Mouse (Mus musculus) C2C12 (cell line): ENCODE results near the gene Usp6nl.

Experiments
- CTCF ChIP-seq: IDR thresholded peaks from one replicate; pipeline ENCODE4 v1.5.1; 2011; ENCODE audit not compliant: control insufficient read depth, insufficient read depth, insufficient read length
- MAX ChIP-seq: IDR thresholded peaks from one replicate; pipeline ENCODE4 v1.6.1; 2011; ENCODE audit warnings: mild to moderate bottlenecking, control low read depth
- MYOD1 ChIP-seq: IDR thresholded peaks from one replicate; pipeline ENCODE4 v1.6.1; 2011; ENCODE audit warnings: low read depth; ENCODE audit not compliant: control insufficient read depth, insufficient read length
- MYOG ChIP-seq: IDR thresholded peaks from one replicate; pipeline ENCODE4 v1.6.1; 2011; ENCODE audit not compliant: control insufficient read depth, insufficient read length; ENCODE audit errors: extremely low read depth

DNA sequence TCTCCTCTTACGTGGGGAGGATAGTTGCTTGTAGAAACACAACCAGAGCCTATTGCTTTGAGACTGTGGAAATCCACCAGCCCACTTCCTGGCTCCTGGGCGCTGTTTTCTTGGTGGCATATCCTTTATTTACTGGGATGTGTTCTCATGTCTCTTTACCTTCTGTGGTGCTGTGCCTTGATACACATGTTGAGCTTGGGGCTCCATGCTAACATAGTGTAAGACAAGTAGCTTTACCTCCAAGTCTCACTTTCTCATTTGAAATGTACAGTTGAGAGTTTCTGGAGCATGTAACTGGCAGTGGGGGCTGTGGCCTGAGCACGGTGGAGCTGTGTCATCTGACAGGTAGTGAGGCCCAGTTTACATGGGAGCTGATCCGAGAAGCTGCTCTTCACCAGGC, 54.5 kb downstream of the Usp6nl start:
- no peak for TF ChIP-seq CTCF
- TF ChIP-seq MAX, result no peak
- TF ChIP-seq MYOG, result no peak
- TF ChIP-seq MYOD1, result no peak
